Mouse (Mus musculus) layer of hippocampus, adult 2 months (tissue): ENCODE data around the gene Cst13. TPM values are rescaled to one million over a fixed set of nuclear protein-coding genes. Genes with fewer than 3 reads are reported as not detected.
"Not testable (repeated sequence)": the region's sequence is repeated elsewhere in the genome, so short reads cannot be mapped to it uniquely, and the experiment has no call there.

ENCODE experiments used
- DNase-seq, 2 experiments: peaks; one replicate each; pipeline ENCODE4 v3.0.0; 2022; ENCODE audit warnings: low spot score in 2 of 2
- H3K27ac ChIP-seq: fragments of 200-600 bp; 2 replicates; pipeline ENCODE4 v1.8.1; 2022
- H3K4me3 ChIP-seq: fragments of 200-600 bp; 2 replicates; pipeline ENCODE4 v1.8.1; 2022; ENCODE audit warnings: mild to moderate bottlenecking
- CTCF ChIP-seq: fragments of 200-600 bp; conservative IDR thresholded peaks from 2 replicates; pipeline ENCODE4 v1.8.1; 2022; ENCODE audit warnings: antibody characterized with exemption, mild to moderate bottlenecking, moderate library complexity
- long read RNA-seq, 2 experiments: library from polyadenylated mRNA; stranded (forward); transcript quantifications; one replicate each; pipeline ENCODE4 v2.0.0; 2021; ENCODE audit warnings: borderline mapping rate in 2 of 2
- total RNA-seq, 2 experiments: library from RNA; stranded (reverse); gene quantifications; 2 replicates each; pipeline ENCODE4 v1.2.3; 2021

Gene Cst13
- not detected for total RNA-seq
- long read RNA-seq, experiment 1, result 0 reads
- long read RNA-seq, experiment 2, result 0 reads

DNA sequence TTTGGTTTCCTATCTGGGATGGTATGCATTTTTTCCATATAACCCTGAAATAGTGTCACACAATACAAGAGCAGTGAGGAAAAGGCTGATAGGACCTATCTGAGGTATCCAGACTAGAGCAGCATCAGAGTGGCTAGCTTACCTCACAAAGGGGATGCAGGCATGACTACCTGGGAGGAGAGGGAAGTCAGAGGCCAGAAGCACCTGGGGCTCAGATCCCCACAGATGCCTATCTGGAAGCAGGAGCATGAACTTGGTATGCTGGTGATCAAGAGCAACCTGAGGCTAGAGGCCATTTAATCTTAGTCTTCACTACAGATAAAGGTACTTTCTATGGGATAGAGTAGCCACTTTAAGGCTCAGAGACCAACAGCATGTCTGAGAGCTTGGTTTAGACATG lies at the start of gene Cst13:
Cst13 (plus strand) TSS at position 173 of the 400 bp plus-strand sequence.
- H3K27ac ChIP-seq, result no peak within 1 kb of the TSS
- DNase-seq, result no peak
- H3K4me3 ChIP-seq, result no peak within 1 kb of the TSS
- TF ChIP-seq CTCF, result no peak

DNA sequence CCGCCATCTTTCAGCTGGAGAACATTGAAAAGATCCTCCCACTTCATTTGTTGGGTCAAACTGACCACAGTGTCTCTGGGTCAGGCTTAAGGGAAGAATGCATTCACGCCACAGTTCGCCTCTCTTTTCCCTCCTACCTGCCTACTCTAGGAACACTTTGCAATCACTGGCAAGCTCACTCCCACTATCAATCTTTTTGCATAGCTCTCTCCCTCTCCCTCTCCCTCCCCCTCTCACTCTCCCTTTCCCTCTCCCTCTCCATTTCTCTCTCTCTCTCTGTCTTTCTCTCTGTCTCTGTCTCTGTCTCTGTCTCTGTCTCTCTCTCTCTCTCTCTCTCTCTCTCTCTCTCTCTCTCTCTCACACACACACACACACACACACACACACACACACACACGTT lies 48.5 kb upstream of the Cst13 start, which contains the start of gene Cst11:
Cst11 (minus strand) TSS at position 101 of the 400 bp plus-strand sequence.
- DNase-seq, H3K4me3 ChIP-seq, H3K27ac ChIP-seq: not testable (repeated sequence)

DNA sequence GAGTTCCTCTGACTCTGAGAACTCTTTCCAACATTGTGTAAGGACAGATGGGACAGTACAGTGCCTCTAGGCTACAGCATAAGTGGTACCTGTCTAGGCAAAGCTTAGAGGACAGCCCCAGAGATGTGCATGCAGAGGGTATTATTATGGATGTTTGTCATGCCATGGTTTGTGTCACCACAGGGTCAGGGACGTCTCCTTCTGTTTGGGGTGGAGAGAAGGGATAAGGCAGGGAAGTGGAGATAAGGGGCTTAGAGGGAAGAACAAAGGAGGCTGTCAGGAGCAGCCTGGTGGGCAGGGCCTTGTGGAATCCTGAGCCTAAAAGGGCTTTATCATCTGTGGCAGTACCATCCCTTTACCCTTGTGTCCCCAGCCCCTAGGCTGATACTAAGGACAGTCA lies 38.2 kb upstream of the Cst13 start, which contains the start of gene 8030411F24Rik:
8030411F24Rik (plus strand) TSS at position 301 of the 400 bp plus-strand sequence.
- Histone ChIP-seq H3K27ac (no peak within 1 kb of the TSS), H3K4me3 (no peak within 1 kb of the TSS)
- no peak for DNase-seq
- TF ChIP-seq CTCF, result no peak

DNA sequence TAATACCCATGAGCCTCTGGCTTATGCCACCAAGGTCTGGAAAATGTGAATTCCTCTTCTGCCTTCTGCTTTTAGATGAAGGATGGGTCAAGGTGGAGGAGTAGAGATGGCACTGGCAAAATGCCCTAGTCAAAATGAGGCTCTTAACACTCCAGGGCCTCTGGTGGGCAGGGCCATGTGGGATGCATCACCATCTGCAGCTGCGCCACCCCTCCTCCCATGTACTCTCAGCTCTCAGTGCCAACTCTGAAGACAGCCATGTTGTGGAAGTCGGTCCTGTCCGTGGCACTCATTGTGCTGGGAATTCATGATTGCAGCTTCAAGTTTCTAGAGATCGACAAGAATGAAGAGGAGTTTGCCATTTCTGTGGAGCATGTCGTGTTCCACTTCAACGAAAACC lies 30.7 kb upstream of the Cst13 start, which contains the start of gene Cst12:
Cst12 (plus strand) TSS at position 220 of the 400 bp plus-strand sequence.
- DNase-seq, result no peak
- Histone ChIP-seq H3K4me3 (no peak within 1 kb of the TSS), H3K27ac (no peak within 1 kb of the TSS)
- no peak for TF ChIP-seq CTCF

DNA sequence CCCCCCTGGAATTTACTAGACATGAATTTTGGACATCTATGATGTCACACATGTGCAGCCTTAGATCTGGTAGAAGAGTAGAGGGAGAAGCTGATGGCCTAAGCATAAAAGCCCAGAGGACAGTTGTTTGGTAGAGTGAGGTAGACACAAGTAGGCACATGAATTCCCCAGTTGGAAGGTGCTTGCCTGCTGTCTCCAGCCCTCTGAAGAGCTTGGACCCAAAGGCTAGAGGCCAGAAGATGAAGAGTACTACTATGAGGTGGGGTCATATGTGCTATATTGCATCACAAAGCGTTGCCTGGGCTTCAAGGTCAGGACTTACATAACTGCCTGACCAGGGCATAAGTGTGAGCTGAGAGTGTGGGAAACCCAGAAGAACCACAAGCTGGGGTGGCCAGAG lies 21.4 kb upstream of the Cst13 start, which contains the start of gene Cst8:
Cst8 (plus strand) TSS at position 301 of the 400 bp plus-strand sequence.
- no peak within 1 kb of the TSS for H3K4me3 ChIP-seq
- no peak for DNase-seq
- TF ChIP-seq CTCF, result no peak
- H3K27ac ChIP-seq, result no peak within 1 kb of the TSS

DNA sequence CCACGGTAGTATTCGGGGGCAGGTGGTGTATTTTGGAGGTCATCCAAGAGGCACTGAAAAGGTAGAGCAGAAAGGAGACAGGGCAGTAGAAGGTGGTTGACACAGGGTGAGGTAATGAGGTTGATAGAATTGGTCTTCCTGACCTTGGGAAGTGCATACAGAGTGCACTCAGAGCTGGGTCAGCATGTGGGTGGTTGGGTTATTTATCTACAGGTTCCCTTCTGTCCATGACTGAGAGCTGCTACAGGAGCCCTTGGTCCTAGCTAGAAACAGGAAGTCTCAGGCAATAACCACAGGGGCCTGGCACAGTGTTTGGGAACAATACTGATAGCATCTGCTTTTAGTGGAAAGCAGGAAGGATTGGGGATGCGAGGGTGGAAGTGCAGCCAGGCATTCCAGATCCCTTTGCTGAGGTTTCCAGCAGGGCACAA lies 18.4 kb upstream of the Cst13 start:
- TF ChIP-seq CTCF, result no peak
- H3K27ac ChIP-seq, result no peak overlapping the region
- DNase-seq, result peak in 1 of 2 experiments; percentile 11
- no peak overlapping the region for H3K4me3 ChIP-seq

DNA sequence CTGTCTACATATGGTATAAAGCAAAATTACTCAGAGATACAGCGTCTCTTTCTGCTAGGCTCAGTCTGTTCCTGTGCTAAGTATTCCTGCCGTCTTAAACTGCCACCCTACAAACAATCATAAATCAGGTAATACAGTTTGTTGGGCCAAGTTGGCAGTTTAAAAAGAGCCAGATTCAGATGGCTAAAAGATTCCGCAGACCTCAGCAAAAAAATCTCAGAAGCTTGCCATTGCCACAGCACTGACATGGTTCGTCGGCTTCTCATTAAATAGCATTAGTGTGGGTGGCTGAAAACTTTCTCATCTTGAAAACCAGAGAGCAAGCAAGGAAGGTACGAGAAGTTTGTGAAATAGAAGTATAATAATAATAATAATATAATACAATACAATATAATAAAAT lies 13.2 kb upstream of the Cst13 start:
- no peak overlapping the region for H3K4me3 ChIP-seq
- DNase-seq, result no peak
- TF ChIP-seq CTCF, result no peak
- H3K27ac ChIP-seq, result no peak overlapping the region

DNA sequence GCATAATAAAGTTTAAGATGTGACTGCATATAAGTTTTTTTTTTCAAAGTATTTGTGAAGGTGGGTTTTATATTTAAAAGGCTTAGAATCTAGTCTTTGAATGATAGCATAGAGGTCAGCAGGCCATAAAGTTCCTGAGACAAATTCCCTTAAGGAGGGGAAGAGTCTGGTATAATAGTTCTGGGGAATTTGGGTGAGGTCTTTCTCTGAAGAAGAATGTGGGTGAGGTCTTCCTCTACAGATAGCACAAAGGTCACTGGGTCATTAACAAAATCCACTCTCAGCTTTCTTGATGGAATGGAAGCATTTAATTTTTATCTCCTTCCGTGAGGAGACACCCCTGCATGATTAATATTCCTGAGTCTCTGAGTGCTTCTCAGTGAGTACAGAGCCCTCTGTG lies 6.1 kb downstream of the Cst13 start:
- no peak for TF ChIP-seq CTCF
- H3K4me3 ChIP-seq, result no peak overlapping the region
- DNase-seq, result no peak
- H3K27ac ChIP-seq, result no peak overlapping the region

DNA sequence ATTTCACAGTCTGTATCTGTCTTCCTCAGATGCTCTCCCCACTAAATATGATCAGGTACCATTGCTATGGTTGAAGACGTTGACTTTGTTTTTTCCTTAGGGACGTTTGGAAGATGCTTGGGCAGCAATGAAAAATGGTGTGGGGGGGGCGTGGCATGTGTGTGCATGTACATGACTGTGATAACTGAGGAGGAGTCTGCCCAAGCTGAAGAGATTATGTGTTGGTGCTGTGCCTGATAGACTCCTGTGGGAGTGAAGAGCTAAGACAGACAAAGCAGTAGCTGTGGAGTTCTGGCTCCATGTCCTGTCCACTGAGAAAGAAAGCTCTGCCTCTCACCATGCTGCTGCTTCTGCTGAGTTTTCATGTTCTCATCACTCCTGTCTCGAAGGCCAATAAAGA lies 15.0 kb downstream of the Cst13 start, which contains the start of gene Cst9:
Cst9 (plus strand) TSS at position 236 of the 400 bp plus-strand sequence.
- Histone ChIP-seq H3K27ac (no peak within 1 kb of the TSS), H3K4me3 (no peak within 1 kb of the TSS)
- no peak for DNase-seq
- no peak for TF ChIP-seq CTCF

DNA sequence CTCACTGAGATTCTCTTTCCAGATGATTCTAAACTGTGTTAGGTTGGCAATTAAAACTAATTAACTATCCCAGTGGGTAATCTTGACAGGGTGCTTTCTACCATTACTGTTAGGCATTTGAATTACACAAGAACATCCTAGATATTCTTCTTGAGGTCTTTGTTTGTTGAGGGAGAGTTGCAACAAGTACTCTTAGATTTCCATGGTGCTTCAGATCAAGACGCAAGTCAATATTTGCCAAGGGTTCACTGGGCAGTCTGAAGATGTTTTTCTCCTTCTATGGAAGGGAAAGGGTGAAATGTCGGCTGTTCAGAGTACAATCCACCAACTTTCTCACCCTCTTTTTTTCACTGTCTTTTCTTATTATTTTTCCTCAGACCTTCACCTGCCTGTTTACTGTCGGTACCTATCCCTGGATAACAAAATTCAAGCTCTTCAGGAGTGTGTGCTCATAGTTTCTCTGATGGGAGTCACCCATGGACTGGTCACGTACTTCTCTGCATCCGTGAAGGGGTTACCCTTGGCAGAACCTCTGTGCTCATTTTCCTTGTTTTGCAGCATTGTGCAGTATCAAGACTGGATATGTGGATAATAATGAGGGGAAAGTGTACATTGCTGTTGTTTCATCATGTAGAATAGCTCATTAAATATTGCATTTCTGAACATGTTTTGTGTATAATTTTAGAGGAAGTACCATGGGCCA lies 18.3 kb downstream of the Cst13 start:
- no peak overlapping the region for H3K4me3 ChIP-seq
- no peak for TF ChIP-seq CTCF
- no peak for DNase-seq
- H3K27ac ChIP-seq, result no peak overlapping the region

DNA sequence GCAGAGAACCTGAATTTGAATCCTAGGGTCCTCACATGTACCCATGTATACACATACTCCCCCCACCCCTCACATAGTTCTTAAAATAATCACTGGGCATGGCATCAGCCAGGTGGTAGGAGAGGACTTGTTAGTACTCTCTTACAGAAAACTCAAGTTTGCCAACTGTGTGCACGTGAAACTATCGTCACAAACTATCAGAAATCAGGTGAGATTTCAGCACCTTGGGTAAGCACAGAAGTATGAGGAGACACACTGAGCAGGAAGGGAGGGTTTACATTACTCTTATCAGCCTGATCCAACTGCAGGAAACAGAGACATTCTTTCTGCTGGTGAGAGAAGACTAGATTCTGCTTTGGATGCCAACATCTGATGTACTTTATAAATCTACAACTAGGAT lies 19.3 kb downstream of the Cst13 start:
- TF ChIP-seq CTCF, result no peak
- DNase-seq, result no peak
- H3K4me3 ChIP-seq, result no peak overlapping the region
- H3K27ac ChIP-seq, result no peak overlapping the region

DNA sequence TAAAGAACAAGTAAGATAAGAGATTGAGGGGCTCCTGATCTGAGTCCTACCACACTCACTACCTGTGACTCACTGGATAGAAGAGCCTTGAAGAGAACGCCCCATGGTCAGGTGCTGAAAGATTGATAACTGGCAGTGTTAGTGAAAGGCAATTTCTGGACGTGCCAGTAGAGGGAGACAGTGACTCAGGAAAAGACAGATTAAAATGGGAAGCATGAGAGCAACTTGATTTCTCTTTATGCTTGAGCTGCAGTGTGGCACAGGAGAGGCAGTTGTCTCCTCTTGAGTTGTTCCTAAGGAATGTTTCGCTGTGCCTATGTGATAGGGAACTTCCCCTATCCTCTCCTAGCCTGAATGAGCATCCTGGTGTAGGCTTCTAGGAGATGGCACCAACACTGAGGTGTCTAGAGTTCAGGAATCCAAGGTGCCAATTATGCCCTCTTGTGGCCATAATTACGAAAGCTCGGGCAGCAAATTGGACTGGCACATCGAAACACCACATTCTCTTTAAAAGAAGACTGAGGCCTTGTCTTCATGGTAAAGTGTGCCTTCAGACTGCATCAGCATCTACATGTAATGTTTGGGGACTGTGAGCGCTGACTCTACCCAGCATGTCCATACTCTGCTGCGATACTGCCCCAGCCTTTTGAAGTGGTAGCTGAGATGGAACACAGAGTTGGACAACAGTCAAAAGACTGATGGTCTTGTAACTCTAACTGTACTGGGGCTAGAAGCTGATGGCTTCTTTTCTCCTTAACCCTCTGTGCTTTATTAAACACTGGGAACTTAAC lies 31.4 kb downstream of the Cst13 start:
- peak overlapping the region; percentile 67 for H3K27ac ChIP-seq
- peak overlapping the region; percentile 33 for H3K4me3 ChIP-seq
- DNase-seq, result peak; percentile 77 to 81
- TF ChIP-seq CTCF, result peak; percentile 89
